Mouse (Mus musculus): ENCODE data around the gene Cap1.

- TF ChIP-seq CTCF (IDR thresholded peaks at IDR 0.05; ENCODE audit: low read depth) (no peak), EP300 (IDR thresholded peaks at IDR 0.05; ENCODE audit: low read depth) (no peak)
Measured at GRCm38 (mm10) chr4:122837180-122837730, 48.6 kb downstream of the Cap1 start.

Measured in heart, postnatal 0 days (tissue).